Mouse (Mus musculus): ENCODE measurements around the gene Tmem239.

The Tmem239 gene

DNA sequence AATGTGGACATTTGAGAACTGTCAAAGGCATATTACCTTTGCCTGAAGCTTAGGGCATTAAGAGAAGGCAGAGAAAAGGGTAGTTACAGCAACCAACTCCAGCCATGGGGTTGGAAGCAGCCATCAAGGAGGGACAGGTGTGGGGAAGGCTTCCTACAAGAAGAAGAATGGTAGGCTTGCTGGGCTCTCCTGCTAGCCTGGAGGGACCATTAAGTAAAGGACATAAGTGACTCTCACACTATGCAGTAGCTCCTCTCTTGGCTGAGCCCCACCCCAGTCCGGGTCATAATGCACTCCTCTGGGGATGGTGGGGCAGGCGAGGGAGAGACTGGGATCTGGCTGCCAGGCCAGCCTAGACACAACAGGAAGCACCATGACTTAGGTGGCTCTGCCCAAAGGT, at the start of gene Tmem239:
Gene Tmem239, plus strand, starts transcription at position 301 of the 400 bp plus-strand sequence.
- no peak for DNase-seq (ENCODE audit: low read depth)

DNA sequence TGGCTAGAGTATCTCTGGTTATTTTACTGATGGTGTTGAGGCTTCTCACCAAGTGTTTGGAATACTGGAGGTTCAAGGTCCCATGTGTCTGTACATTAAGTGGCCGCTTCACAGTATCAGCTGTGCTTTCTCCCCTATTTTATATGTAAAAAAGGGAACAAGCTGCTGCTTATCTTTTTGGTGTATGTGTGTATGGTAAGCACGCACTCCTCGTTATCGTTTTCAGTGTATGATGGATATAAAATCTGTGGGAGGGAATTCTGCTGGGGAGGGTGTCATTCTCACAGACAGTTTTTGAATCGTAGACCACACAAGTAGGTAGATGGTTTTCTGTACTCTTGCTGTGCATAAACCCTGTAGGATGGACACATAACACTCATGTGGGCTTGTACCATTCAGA, 48.7 kb upstream of the Tmem239 start:
- DNase-seq (ENCODE audit: low read depth): no peak

DNA sequence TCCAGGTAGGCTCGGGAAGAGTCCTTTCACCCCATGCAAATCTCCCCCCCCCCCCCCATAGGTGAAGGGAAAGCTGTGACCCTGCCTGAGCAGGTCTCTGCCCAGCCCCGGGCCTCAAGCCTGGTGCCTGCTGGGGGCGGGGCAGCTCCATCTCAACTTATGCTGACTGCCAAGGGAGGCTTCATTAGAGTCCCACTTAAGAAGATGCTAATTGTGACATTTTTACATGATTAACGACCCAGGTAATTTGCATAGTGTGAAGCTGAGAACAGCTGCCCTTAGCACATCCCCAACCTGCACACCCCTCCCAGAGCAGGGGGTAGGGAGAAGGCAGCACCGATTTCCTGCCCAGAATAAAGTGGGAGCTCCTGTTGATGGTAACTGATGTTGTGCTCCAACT, 47.4 kb upstream of the Tmem239 start:
- no peak for DNase-seq (ENCODE audit: low read depth)

DNA sequence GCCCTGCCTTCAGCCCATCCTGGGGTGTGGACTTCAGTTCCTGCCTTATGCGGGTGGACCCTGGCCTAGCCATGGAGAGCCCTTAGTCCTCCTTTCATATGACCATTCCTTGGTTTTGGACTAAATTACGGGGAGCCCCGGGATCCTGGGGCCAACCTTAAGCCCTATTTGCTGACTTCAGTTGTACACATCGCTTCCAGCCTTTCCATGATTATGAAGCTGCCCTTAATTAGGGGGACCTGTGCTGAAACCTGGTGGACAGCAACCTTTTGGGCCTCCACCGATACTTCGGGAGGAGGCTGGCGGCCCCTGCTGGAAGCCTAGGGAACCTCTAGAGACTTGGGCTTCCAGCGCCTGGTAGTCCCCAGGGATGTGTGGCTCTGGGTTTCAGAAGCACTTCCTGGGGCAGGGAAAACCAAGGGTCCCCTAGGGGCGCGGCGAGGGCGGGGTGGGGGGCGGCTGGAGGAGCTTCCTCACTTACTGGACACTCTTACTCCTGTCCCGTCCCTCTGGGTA, 43.7 kb upstream of the Tmem239 start:
- DNase-seq (ENCODE audit: low read depth): peak; percentile 46

DNA sequence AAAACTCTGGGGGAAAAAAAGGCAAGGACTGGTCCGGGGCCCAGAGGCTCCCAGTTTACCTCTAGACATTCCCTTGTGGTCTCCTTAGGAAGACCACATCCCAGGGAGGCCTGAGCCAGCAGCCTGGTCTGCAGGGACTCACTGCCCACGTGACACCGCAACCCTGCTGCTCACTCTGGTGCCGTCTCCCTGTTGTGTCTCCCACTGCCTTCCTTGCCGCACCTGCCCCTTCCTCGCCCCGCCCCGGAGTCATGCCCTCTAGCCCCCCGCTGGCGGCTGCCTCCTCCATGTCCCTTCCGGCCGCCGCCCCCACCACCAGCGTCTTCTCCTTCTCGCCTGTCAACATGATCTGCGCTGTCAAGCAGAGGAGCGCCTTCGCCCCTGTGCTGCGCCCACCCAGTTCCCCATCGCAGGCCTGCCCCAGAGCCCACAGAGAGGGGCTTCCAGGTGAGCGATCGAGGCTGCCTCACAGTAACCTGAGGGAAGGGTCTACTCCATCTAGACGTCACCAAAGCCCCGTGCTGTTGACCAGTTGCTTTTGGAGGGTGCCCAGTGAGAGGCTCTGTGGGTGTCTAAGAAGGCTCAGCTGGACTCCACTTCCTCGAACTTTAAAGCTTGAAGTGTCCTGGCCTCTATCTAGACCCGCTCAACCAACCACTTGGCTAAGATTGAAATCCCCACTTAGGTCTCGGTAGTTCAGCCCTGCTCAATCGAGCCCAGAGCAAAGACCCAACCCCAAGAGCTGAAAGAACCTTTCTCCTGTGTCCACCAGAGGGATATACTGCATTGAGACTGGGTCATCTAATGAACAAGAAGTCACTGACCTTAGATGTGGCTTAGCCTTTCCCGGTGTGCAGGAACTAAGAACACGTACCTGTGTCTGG, 40.8 kb upstream of the Tmem239 start:
- DNase-seq (ENCODE audit: low read depth): no peak

DNA sequence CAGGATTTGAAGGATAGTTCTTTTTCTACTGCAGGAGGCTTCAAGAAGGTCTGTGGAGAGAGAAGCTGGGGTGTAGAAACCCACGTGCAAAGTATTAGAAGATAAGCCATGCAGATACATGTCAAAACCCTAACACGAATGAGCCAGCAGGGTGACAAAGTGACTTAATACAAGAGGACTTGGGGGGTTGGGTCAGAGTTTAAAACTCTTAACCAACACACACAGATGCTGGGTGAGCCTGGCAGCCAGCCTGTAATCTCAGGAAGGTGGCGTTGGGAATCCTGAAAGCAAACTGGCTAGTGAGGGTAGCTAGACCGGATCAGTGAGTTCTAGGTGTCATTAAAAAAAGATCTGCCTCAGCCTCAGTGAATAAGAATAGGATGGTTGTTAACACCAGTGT, 38.9 kb upstream of the Tmem239 start:
- DNase-seq (ENCODE audit: low read depth): no peak

DNA sequence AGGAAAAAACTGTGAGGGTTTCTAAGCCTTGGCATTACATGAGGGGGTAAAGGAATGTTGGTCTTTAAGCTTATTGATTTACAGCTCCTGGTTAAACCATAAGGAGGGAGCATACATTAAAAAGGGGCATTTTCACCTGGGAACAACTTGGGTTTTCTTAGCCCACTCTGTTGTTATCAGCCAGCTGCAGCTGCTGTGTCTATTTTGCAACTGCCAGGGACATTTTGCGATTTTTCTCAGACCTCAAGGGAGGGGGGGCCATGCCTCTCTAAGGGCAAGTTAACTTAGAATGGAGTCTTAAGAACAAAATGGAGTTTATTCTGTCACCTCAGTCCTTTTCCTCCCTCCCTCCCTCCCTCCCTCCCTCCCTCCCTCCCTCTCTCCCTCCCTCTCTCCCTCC, 33.3 kb upstream of the Tmem239 start:
- DNase-seq (ENCODE audit: low read depth): peak; percentile 26

DNA sequence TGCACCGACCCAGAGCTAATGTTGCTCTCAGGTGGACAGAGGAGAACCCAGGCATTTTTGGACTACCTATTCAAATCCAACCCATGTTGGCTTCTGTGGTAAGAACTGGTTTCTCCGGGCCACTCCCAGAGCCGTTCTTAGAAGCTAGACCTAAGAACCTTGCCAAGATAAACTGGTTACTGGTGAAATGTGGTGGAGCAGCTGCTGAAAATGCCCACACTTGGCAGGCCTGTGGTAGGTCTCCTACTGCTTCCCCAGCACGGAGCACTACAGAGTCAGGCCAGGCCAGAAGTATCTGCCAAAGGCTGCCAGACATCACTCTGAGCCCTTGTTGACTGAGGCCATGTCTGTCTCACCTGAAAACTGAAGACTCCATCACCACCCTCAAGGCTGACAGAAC, 31.3 kb upstream of the Tmem239 start:
- DNase-seq (ENCODE audit: low read depth): no peak

DNA sequence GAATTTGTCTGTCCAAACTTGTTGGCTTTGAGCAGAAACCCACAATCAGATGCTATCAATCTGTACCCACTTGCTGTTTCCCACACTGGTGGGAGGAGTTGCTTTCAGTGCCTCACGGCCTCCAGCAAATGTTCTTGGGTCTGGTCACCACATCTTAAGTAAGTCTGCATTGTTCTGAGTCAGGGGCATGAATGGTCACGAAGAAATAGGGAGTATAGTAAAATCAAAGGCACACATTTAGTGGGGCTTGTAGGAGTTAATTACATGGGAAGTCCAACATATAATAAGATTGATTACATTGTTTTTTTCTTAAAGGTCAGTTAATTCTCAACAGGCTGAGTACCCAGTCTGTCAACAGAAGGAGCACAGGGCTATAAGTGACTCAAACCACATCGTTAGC, 23.1 kb upstream of the Tmem239 start:
- DNase-seq (ENCODE audit: low read depth): peak; percentile 19

DNA sequence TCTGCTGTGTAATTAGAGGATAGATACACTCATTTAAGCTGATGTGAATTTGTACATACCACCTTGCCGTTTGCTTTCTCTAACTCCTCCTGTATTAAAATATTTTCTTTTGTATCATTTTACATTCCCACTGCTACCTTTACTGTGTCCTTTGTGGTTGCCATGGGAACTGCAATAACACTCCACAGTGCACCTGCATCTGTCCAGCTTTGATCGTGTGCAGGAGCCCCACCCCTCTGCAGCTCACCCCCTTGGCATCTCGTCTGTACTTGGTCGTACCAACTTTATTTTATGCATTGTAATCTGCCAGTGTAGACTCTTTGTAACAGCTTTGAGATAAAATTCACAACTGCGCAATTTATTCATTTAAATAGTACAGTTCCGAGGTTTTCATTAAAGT, 22.4 kb upstream of the Tmem239 start:
- no peak for DNase-seq (ENCODE audit: low read depth)

DNA sequence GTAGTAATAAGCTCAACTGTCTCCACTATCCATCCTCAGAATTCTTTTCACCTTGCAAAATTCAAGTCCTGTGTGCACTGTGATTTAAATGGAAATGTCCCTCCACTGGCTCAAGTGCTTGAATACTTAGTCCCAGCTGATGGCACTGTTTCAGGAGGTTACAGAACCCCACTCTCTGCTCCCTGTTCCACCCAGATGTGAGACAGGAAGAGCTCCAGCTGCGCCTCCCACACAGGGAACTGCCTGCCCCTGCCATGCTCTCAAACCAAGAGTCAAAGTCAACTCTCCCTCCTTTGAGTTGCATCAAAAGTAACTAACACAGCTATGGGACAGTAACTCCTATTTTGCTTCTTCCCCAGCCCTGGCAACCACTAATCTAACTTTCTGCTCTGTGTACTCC, 20.1 kb upstream of the Tmem239 start:
- DNase-seq (ENCODE audit: low read depth): no peak

DNA sequence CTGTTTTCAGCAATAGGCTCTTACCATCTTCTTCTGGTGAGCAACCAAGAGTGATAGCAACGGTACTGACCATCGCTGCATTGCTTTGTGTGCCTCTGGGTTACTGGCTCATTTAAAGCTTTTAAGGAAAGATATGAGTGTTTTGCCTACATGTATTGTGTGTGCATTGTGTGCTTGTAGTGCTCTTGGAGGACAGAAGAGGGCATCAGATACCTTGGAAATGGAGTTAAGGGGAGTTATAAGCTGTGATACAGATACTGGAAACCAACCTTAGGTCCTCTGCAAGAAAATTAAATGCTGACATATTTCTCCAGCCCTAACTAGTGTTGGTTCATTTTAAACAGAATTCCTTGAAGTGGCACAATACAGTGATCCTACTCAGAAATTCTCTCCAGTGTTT, 17.5 kb upstream of the Tmem239 start:
- DNase-seq (ENCODE audit: low read depth): peak; percentile 78

DNA sequence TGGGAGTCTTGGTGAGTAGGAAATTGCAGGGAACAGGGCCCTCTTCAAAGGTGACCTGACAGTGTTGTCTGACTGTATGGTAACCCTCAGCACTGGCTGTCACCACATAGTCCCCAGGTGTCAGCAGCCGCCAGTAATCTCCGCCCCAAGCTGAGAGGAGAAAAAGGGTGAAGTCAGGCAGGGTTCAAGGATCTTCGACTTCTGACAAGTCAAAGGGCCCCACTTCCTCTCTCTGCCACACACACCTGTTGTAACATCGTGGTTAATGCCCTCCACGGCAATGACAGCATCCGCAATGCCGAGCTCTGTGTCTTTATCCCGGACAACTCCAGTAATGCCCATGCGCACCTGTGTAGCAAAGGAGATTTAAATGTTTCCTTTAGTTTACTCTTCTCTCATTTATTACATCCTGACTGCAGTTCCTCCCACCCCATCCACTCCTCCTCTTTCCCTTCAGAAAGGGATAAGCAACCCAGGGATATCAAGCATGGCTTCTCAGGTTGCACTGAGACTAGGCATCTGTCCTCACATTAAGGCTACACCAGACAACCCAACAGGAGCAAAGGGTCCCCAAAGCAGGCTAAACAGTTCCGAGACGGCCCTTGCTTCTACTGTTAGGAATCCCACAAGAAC, 15.2 kb upstream of the Tmem239 start:
- no peak for DNase-seq (ENCODE audit: low read depth)

DNA sequence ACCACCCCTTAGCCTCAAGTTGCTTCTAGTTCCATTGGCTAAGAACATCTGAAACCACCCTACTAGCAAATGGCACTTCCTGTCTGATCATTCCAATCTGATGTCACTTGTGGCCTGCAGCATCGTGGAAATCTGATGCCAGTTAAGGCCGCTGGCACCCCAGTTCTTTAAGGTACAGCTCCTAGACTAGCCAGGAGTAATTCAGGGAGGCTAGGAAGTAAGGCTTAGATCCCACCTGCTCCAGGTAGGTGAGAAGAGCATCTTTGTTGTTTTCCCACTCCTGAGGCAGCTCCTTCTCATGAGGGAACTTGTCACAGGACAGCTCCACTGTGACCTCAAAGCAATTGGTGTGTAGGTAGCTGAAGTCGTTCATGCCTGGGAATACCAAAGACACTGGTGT, 13.4 kb upstream of the Tmem239 start:
- DNase-seq (ENCODE audit: low read depth): no peak

DNA sequence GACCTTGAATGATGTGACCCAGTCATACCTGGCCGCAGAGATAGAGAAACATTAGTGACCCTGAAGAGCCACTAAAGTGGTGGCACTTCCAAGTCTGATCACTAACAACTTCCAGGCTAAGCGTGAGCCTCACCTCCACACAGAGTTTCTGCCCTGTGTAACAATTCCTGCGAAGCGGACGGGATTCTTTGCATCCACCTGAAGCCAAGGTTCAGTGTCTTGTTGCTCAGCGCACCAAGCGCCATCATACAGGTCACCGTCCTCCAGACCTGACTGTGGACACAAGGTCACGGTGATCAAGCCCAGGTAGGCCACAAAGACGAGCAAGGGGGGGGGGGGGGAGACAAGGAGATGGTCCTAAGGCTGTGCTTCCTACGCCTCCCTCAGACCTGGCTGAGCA, 10.6 kb upstream of the Tmem239 start:
- no peak for DNase-seq (ENCODE audit: low read depth)

DNA sequence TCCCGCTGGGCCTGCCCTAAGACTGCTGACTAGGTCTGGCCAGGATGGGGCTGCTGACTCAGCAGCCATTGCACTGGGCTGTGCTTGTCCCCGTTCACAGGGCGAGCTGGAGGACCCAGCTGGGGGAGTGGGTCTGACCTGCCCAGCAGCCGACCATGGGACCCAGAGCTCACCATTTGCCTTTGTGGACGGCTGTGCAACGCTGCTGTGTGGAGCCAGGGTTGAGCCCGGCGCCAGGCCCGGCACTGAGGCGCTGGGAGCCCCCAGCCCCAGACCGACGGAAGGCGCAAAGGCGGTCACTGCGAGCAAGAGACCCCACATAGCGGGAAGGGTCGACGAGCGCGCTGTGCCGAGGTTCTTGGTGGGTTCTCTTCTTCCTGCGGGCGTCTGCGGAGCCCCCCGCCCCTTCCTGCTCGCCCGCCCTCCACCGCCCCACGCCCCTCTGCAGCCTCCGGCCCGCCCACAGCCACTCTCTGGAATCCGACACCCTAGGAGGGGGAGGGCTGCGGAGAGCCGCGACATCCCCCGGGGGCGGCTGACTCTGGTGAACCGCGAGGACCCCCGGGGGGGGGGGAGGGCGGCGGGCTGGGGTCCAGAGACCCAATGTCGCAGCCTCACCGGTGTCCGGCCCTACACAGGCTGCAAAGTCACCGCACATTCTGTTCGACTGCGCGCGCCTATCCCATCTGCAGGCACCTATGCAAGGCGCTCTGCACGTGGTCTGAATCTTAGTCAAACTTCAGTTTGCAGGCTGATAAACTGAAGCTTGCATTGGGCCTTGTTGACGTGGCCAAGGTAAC, 8.9 kb upstream of the Tmem239 start, which contains the start of gene Cpxm1:
Gene Cpxm1, minus strand, starts transcription at position 389 of the 800 bp plus-strand sequence.
- DNase-seq (ENCODE audit: low read depth): no peak

DNA sequence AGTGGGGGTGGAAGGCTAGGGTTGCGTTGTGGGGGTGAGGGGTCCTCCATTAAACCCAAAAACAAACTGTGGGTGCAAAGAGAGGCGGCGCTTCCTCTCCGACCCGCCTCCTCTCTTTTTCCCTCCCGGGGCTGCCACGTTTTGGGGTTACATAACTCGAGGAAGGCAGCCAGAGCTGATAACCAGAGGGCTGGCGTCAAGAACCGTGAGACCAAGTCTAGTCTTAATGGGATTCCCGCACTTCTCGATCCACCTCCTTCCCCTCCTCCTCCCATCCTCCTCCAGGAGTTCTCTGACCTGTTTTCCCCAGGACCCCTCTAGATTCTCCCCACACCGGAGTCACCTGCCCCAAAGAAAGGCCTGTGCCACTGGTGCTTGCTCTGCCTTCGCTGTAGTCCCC, 8.2 kb upstream of the Tmem239 start:
- no peak for DNase-seq (ENCODE audit: low read depth)

DNA sequence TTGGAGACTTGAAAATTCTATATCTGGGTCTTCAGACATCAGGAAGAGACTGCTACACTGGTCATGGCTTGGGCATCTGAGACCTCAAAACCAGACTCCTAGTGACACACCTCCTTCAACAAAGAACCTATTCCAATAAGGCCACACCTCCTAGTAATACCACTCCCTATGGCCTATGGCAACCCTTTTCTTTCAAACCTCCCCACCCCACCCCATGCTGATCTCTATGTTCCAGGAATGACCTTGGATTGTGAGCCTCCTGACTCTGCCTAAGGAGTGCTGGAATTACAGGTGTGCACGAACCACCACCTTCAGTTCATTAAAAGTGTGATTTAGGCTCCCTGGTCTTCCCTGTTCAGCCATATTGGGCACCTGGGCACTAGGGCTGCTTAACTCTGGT, 6.2 kb upstream of the Tmem239 start:
- DNase-seq (ENCODE audit: low read depth): no peak

DNA sequence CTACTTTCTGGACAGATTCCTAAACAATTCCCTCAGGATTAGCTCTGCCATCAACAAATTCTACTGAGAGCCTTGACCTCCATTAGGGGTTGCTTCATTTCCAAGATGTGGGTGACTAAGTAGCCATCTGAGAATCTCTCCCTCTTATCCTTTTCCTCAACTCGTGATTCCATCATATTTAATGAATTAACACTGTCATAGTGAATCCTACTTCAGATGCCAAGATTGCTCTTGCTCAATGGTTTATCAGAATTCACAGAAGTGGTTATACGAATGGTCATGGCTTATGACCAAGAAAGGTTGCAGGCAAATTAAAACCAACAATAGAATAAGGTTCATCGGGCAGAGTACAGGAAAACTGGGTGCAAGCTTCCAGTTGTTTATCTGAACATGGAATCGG, 4.4 kb upstream of the Tmem239 start:
- no peak for DNase-seq (ENCODE audit: low read depth)

DNA sequence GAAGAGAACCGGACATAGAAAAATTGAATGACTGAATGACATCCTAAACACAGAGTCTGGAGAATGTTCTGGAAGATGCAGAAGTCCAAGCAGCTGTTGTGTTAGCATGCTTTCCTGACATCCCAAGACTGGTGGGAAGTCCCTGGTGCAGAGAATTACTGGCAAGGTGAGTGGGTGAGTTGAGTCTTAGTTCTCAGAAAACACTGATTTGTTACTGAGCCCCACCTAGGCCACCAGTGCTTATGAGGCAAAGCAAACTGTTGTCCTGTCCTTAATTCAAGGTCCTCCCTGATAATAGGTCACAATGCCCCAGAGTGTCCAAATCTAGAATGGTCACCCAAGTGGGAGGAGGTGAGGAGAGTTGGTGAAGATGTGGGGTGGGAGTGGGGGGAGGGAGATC, 1.3 kb upstream of the Tmem239 start, which contains the start of the genes Gm28372 and 1700020A23Rik:
Gene Gm28372, plus strand, starts transcription at position 301 of the 400 bp plus-strand sequence.
Gene 1700020A23Rik, plus strand, starts transcription at position 321 of the 400 bp plus-strand sequence.
- no peak for DNase-seq (ENCODE audit: low read depth)

DNA sequence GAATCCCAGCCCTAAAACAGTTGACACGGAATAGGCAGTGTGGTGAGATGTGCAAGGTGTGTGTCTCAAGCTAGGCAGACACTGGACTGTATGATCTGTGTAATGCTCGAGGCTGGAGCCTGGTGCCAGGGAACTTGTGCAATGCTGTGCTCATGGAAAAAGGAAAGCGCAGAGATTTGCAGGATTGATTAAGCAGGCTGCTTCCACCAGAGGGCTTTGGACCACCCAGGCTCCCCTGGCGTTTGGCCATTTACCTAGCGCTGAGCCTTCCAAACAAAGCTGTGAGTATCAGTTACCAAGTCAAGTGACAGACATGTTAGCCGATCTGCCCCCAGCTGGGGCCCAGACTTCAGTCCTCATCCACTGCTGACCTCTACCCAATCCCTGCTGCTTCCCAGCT, 1.9 kb downstream of the Tmem239 start:
- DNase-seq (ENCODE audit: low read depth): no peak

Measured in 416B (cell line).